Mouse (Mus musculus) megakaryocyte, embryonic 14.5 days (primary cell): ENCODE data around the gene Rasgef1c.

Experiments
- FLI1 ChIP-seq: IDR thresholded peaks from 2 replicates; pipeline ENCODE4 v1.6.1; 2012; ENCODE audit warnings: low read length, inconsistent platforms, mixed read lengths
- GATA1 ChIP-seq: IDR thresholded peaks from 3 replicates; pipeline ENCODE4 v1.6.1; 2012; ENCODE audit warnings: mixed read lengths, low read length, inconsistent platforms, borderline replicate concordance

- TF ChIP-seq GATA1 (no peak), FLI1 (no peak)
These were observed 28.9 kb upstream of the Rasgef1c start for GRCm38 (mm10) chr11:49872779-49873178.
